Mouse (Mus musculus): Measurements from ENCODE around the gene Ube2t. TPM values are rescaled to one million over a fixed set of nuclear protein-coding genes. Genes with fewer than 3 reads are reported as not detected.

Gene Ube2t
- 8.8 TPM for polyA plus RNA-seq (2014; fragmentation: Illumina TruSeq; extraction: RNeasy Lipid Tissue Mini Kit (QIAGEN cat#74804); ENCODE audit: low replicate concordance)

DNA sequence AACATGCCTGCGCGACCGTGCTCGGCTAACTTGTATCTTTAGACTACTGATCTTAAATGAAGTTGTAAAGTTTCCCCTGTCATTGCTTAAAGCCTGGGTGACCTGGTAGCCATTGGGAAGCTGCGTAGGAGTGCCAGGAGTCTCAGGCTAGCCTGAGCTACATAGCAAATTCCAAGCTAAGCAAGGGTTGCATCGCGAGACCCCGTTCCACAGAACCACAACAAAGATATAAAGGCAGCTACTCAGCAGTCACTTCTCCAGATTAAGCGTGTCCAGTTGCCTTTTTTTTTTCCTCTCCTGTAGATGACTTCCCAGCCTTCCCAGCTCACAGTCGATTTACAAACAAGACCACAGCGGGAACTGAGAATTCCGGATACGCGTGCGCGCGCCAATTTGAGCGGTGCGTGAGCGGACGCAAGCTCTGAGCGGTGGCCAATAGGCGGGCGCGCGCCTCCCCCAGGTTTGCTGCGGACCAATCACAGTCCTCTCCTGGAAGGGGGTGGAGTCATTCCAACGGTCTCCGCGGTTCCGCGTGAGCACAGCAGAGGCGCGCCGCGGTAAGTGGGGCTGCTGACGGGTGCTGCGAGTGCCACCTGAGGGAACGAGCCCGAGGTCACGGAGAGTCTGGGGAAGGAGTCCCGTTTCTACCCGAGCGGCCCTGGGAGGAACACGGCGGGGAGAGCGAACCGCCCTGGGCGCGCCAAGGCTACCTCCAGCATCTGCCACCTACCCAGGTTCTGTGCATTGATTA is at the start of gene Ube2t:
TSS of gene Ube2t (plus strand) at position 513 of the 751 bp plus-strand sequence.

GRCm38 (mm10) chr1:134955637-134956176 is 6.7 kb upstream of the Ube2t start, which contains the start of gene Ppp1r12b:
Gene Ppp1r12b (minus strand): TSS chr1:134955942.

Other genes starting within 250 kb of the Ube2t start
- 9.2 TPM for gene Ppp1r12b, start 6.6 kb upstream of the Ube2t start, polyA plus RNA-seq (2014; fragmentation: Illumina TruSeq; extraction: RNeasy Lipid Tissue Mini Kit (QIAGEN cat#74804); ENCODE audit: low replicate concordance)
- 0.11 TPM for gene Lgr6, start 142.7 kb downstream of the Ube2t start, polyA plus RNA-seq (2014; fragmentation: Illumina TruSeq; extraction: RNeasy Lipid Tissue Mini Kit (QIAGEN cat#74804); ENCODE audit: low replicate concordance)
- 0.56 TPM for gene Ptpn7, start 170.1 kb downstream of the Ube2t start, polyA plus RNA-seq (2014; fragmentation: Illumina TruSeq; extraction: RNeasy Lipid Tissue Mini Kit (QIAGEN cat#74804); ENCODE audit: low replicate concordance)
- gene Arl8a, start 184.3 kb downstream of the Ube2t start, polyA plus RNA-seq (2014; fragmentation: Illumina TruSeq; extraction: RNeasy Lipid Tissue Mini Kit (QIAGEN cat#74804); ENCODE audit: low replicate concordance), result 24.0 TPM
- not detected for gene Gpr37l1, start 205.1 kb downstream of the Ube2t start, polyA plus RNA-seq (2014; fragmentation: Illumina TruSeq; extraction: RNeasy Lipid Tissue Mini Kit (QIAGEN cat#74804); ENCODE audit: low replicate concordance)

Measured in small intestine, adult 10 weeks (tissue).